Mouse (Mus musculus): ENCODE results near the gene Ift27.

Gene Ift27

DNA sequence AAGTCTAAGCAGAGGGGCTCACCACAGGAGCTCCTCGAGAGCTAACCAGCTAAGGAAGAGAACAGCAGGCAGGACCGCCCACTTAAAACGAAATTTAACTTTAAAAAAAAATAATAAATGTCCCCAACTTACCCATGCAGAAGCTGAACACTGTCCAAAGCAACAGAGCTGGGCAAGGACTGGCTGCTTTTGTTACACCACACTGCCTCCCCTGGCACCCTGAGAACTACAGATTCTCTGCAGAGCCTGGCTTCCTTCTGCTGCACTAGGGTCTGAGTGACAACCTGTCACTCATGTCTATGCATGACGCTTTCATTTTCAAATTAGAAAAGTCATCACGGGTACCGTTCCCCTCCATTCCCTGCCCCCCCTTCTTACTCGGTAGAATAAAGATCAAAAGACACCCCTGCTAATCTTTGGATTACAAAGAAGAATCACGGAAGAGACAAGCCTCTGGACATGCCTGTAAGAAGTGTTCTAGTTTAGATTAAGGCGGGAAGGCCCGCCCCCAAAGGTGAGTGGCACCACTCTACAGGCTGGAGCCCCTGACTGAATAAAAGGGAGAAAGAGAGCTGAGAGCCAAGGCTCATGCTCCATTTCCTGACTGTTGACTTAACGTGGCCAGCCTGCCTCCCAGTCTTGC, 1.5 kb downstream of the Ift27 start:
- peak in 1 of 2 experiments; percentile 64 for DNase-seq (ENCODE audit: low spot score in 2 of 2)

DNA sequence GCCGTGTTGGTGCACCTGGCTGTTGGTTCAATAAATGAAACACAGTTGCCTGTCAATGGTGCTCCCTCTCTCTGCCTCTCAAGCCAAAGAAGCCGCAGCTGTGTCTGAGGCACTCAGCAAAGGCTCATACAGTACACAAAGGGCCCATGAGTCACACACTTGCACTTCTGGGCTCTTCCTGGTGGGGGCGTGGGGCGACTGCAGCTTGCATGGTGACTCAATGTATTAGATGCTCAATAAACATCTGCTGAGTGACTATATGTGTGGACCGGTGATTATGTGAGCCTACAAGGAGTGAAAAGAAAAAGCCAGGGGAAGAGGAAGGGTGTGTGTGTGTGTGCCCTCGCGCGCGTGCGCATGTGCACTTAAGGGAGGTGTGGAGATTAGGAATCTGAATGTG, 2.3 kb downstream of the Ift27 start:
- peak in 1 of 2 experiments; percentile 36 for DNase-seq (ENCODE audit: low spot score in 2 of 2)

GRCm38 (mm10) chr15:78170708-78171107, 3.2 kb downstream of the Ift27 start:
- no peak for DNase-seq (ENCODE audit: low spot score in 2 of 2)

GRCm38 (mm10) chr15:78169566-78169965, 4.3 kb downstream of the Ift27 start:
- DNase-seq (ENCODE audit: low spot score in 2 of 2), result peak in 1 of 2 experiments; percentile 37

- DNase-seq (ENCODE audit: low spot score in 2 of 2), result no peak
These were observed 8.6 kb downstream of the Ift27 start for GRCm38 (mm10) chr15:78165292-78165691.

- peak in 1 of 2 experiments; percentile 19 for DNase-seq (ENCODE audit: low spot score in 2 of 2)
These were observed 9.4 kb downstream of the Ift27 start for GRCm38 (mm10) chr15:78164466-78164865.

- DNase-seq (ENCODE audit: low spot score in 2 of 2), result no peak
These were observed 12.0 kb downstream of the Ift27 start for GRCm38 (mm10) chr15:78161946-78162345.

DNA sequence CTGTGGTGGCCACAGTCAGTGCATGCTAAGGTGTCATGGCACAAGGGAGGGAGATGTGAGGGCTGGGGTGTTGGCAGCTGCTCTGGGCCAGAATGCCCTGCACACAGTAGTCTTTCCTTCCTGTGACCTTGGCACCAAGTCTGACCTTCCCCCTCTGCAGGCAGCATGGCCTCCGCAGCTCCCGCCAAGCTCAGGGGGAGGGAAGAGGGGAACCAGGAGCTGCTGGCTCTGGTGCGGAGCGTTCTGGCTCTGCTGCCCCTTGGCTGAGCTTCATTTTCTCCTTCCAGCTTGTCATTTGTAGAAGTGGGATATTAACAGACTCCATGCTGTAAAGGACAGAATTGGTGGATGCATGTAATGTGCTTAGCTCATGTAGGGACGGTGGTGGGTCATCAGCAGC, 15.6 kb downstream of the Ift27 start:
- no peak for DNase-seq (ENCODE audit: low spot score in 2 of 2)

DNA sequence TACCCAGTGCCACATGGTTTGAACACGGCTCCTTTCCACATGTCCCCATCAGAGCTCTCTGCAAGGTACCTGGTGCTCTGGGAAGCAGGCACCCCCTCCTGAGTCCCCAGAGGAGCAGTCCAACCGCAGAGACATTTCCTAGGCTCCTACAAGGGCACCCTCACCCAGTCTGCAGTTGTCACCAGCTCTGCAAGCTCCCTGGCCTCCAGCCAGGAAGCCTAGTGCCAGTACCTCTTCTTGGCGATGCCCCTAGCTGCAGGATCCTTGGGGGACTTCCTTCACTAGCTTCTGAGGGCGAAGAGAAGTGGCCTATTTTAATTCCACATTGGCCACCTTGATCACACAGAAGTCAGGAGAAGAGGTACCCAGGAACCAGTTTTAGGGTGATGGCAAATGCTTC, 16.1 kb downstream of the Ift27 start:
- DNase-seq (ENCODE audit: low spot score in 2 of 2), result no peak

DNA sequence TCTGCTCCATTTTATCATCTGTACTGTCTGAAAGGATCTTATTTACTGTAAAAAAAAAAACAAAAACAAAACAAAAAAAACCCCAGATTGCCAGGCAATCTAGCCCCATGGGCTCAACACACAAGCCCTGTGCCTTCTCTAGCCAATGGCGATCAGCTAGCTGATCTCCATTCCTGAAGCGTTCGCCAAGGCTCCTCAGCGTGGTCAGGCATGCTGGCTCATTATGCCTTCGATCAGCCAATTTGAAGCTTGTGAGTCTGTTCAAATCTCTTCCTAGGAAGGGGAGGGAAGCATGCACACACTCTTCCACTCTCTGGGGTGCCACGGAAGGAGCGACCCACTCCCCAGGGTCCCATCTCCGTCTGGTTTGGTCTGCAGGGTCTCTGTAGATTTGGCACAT, 16.6 kb downstream of the Ift27 start:
- DNase-seq (ENCODE audit: low spot score in 2 of 2), result no peak

DNA sequence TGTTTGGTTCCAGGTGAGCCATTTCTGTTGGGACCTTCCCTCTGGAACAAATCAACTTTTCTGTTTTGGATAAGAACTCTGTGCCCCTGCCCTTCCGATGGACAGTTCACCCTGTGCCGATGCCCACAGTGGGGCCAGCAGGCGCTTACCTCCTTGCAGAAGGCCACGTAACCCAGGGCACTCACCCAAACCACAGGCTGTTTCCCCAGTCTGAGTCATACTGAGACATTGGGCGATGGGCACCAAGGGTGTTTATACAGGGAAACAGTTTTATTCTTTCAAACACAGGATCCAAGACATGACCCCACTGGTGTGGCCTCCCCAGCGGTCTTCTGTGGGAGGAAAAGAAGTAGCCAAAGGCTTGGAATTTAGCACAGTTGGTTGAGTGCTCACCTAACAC, 18.5 kb downstream of the Ift27 start:
- DNase-seq (ENCODE audit: low spot score in 2 of 2), result no peak

DNA sequence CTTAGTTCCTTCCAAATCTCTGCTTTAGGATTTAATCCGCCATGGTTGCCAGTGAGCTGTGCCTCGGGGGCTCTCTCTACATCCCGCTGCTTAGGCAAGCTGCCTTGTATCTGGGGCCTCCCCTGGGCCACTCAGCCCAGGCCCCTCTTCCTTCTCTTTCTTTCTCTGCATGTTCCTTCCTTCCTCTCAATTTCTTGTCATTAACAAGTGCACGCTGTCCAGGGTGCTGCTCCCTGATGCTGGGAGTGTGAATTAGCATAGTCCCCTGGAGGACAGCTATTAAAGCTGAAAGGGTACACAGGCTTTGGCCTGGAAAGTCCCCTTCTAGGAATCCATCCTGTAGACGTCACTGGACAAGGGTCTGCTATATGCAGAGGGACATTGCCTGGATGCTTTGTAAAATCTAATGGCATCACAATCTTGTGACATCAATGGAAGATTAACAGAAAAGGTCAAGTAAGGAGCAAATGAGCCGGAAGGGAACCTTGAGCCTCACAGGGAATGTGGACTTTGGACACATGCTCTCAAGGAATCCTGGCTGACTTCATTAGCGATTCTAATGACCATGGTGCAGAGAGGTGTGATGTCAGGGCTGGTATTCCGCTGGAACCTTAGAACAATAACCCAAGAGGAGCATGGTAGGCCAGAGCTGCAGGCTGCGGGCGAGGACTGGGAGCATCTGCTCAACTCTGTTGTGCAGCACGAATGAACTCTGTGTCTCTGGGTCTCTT, 20.7 kb downstream of the Ift27 start:
- no peak for DNase-seq (ENCODE audit: low spot score in 2 of 2)

DNA sequence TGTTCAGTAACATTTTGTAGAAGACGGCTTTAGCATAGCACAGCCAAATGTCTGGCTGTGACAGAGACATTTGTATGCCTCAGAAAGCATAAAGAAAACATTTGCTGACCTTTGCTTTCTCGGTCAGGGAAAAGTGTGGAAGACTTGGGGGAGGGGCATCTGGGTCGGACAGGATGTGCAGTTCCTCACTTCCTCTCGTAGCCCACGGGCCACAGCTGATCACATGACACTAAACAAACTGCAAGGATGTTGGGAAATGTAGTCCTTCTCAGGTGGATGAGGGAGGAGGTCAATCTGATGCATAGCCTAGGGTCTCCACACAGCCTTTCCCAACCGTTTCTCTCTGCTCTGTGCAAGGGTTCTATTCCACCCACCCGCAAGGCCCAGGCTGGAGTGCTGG, 25.3 kb downstream of the Ift27 start:
- no peak for DNase-seq (ENCODE audit: low spot score in 2 of 2)

- DNase-seq (ENCODE audit: low spot score in 2 of 2), result no peak
These were observed 33.7 kb downstream of the Ift27 start for GRCm38 (mm10) chr15:78140226-78140625.

- no peak for DNase-seq (ENCODE audit: low spot score in 2 of 2)
These were observed 39.3 kb downstream of the Ift27 start for GRCm38 (mm10) chr15:78134606-78135005.

DNA sequence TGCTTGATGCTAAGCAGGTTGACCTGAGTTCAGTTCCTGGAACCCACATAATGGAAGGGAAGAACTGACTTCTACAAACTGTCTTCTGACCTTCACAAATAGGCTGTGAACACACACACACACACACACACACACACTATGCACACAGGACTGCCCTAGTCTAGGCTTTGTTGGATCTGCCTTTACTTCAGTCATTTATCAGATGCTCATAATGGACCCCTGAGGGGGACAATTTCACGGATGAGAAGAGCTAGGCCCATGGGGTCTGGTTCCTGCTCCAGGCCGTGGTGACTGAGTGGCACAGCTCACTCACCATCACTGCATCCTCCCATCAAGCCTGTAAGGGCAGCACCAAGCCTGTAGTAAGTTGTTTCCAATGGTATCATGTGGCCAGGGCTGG, 40.5 kb downstream of the Ift27 start:
- DNase-seq (ENCODE audit: low spot score in 2 of 2), result no peak

DNA sequence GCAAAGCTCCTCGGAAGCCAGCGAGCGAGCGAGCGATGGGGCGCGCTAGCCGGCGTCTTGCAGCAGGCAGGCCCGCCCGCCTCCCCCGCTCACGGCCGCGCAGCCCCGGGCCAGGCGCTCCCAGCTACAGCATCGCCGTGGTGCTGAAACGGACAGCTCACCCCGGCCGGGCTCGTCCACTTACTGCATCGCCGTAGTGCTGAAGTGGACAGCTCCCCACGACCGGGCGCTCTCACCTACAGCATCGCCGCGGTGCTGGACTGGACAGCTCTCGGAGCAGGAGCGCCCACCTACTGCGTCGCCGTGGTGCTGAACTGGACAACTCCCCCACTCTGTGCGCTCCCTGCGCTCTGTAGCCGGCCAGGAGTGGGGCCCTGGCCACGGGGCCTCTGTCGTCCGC, 54.2 kb downstream of the Ift27 start, which contains the start of gene Cacng2:
TSS of gene Cacng2 (minus strand) at position 325 of the 400 bp plus-strand sequence.
- DNase-seq (ENCODE audit: low spot score in 2 of 2), result peak; percentile 86 to 89

GRCm38 (mm10) chr15:78119248-78119647, 54.7 kb downstream of the Ift27 start:
- peak in 1 of 2 experiments; percentile 43 for DNase-seq (ENCODE audit: low spot score in 2 of 2)

GRCm38 (mm10) chr15:78118275-78118995, 55.5 kb downstream of the Ift27 start:
- no peak for DNase-seq (ENCODE audit: low spot score in 2 of 2)

DNA sequence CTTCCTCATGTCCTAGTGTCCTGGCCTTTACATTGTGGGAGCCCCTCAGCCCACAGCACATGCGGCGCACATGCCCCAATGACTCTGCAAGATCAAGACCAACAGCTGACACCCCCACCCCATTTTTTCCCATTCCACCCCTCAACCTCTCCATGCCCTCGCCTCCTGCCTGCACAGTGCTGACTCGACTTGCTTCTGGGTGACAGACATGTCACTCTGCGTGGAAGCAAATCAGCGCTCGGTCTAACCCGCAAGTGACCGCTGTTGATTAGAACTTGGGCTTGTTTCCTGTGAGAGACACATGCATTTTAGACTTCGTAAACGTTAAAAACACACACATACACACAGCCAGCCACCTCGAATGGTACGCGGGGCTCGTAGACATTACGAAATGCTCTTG, 56.2 kb downstream of the Ift27 start:
- no peak for DNase-seq (ENCODE audit: low spot score in 2 of 2)

DNA sequence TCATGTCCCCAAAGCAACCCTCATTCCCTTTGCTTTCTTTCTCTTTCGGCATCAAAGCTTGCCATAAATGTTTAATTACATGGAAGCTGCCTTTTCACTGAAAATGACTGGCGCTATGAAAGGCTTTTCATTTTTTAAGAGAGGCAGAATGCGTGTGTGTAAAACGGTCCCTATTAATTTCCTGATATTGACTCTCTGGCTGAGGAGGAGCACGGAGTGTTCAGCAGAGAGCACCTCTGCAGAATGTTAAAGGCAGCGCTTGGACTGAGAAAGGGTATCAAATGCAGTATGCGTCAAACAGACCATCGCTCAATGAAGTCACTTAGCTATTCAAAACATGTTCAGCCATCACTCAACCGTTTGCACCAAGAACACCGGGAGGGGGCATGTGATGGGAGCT, 57.0 kb downstream of the Ift27 start:
- DNase-seq (ENCODE audit: low spot score in 2 of 2), result no peak

- no peak for DNase-seq (ENCODE audit: low spot score in 2 of 2)
These were observed 57.7 kb downstream of the Ift27 start for GRCm38 (mm10) chr15:78116244-78116643.

Data from frontal cortex, postnatal 36 days (tissue).